Mouse (Mus musculus) liver, embryonic 14.5 days (tissue): Measurements from ENCODE around the gene Tmcc3.

Experiments
- CTCF ChIP-seq: IDR thresholded peaks from 2 replicates; pipeline ENCODE4 v1.5.1; 2016; ENCODE audit warnings: antibody characterized with exemption, low read depth, control low read depth
- EP300 ChIP-seq: IDR thresholded peaks from 2 replicates; pipeline ENCODE4 v1.6.1; 2016; ENCODE audit warnings: antibody characterized with exemption, low read depth

DNA sequence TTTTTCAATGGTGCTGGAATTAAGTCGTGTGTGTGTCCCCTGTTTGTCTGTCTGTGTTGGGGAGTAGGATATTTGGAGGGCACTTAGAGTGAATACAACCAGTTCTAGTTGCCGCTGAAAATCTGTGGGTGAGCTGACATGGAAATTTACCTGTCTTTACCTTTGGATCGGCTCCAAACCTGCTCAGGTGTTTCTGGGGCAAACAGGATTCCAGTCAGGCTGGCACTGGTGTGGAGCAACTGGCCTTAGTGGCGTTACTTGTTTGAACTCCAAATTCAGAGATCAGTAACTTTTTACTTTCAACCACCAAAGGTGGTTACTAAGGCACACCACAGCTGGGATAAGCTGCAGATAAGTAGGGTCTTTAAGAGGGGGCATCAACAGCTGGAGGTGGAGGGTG, 1.4 kb downstream of the Tmcc3 start:
- TF ChIP-seq EP300: no peak
- TF ChIP-seq CTCF: no peak
